In genomic region chr5:149635556-149635955, GRCm38 (mm10) we compare ENCODE assay signal across 8 mouse cellular contexts. TPM values are rescaled to one million over a fixed set of nuclear protein-coding genes. Genes with fewer than 3 reads are reported as not detected.
DNase-seq lines count a peak whose midpoint lies in the region; ATAC-seq and TF ChIP-seq lines count a peak whose summit lies in the region.

No protein-coding gene starts in this region.

- H3K4me2 ChIP-seq in heart, embryonic 13.5 days: peak overlapping the region; percentile 94

- ATAC-seq in heart, embryonic 13.5 days (ENCODE audit: extremely low read depth, insufficient number of reproducible peaks, low FRiP score, low TSS enrichment): no peak

- intact Hi-C loops in left cerebral cortex, postnatal 25 days (cut with DNase I): loop anchor here (2.0 kb wide), 1 partner anchor 99 kb away; no protein-coding TSS in a partner anchor
- intact Hi-C loops in left cerebral cortex, postnatal 10 days (cut with DNase I): no loop called here

- H3K27me3 ChIP-seq in heart, embryonic 13.5 days (replicated peaks): no peaks in the 10 kb centered on the region
- H3K27me3 ChIP-seq in liver, adult 2 months (ENCODE audit: control insufficient read depth, insufficient read depth, low read length): no peaks in the 10 kb centered on the region

- peak overlapping the region; percentile 44 for H3K27ac ChIP-seq in bone marrow macrophage, adult 2 months (ENCODE audit: insufficient read depth, low read depth, low read length)
- H3K27ac ChIP-seq in heart, embryonic 13.5 days (replicated peaks): peak overlapping the region; percentile 81
- H3K27ac ChIP-seq in liver, adult 2 months (replicated peaks; ENCODE audit: insufficient read depth, low read depth, low read length): peak overlapping the region; percentile 52
- H3K27ac ChIP-seq in olfactory bulb, adult 2 months (ENCODE audit: insufficient read depth, low read depth, low read length): peak overlapping the region; percentile 76

- H3K4me3 ChIP-seq in bone marrow macrophage, adult 2 months (ENCODE audit: insufficient read depth, low read length): peak overlapping the region; percentile 88
- H3K4me3 ChIP-seq in heart, embryonic 13.5 days: peak overlapping the region; percentile 86
- peak overlapping the region; percentile 83 for H3K4me3 ChIP-seq in liver, adult 2 months (ENCODE audit: insufficient read depth, low read depth, low read length)
- H3K4me3 ChIP-seq in olfactory bulb, adult 2 months (ENCODE audit: insufficient read depth, low read depth, low read length): peak overlapping the region; percentile 69

- H3K9ac ChIP-seq in heart, embryonic 13.5 days: peak overlapping the region; percentile 91
- peak overlapping the region; percentile 88 for H3K9ac ChIP-seq in liver, adult 2 months (ENCODE audit: low read depth, low read length)

- no peak for TF ChIP-seq CTCF in bone marrow macrophage, adult 2 months (IDR thresholded peaks at IDR 0.05; ENCODE audit: low read depth, low read length)
- TF ChIP-seq CTCF in liver, adult 2 months (IDR thresholded peaks at IDR 0.05; ENCODE audit: low read depth, low read length): no peak
- TF ChIP-seq CTCF in olfactory bulb, adult 2 months (IDR thresholded peaks at IDR 0.05; ENCODE audit: insufficient read depth, low read depth, low read length): no peak

- DNase-seq in left cerebral cortex, postnatal 25 days (ENCODE audit: low spot score in 2 of 2): peak; percentile 53 to 55
- DNase-seq in left cerebral cortex, postnatal 10 days (ENCODE audit: extremely low spot score in 1 of 2, low spot score in 2 of 2): no peak
- DNase-seq in liver, adult 2 months (ENCODE audit: extremely low read depth, low read depth, low spot score): peak; percentile 49
- DNase-seq in cerebellum, postnatal 36 days: no peak
- DNase-seq in layer of hippocampus, postnatal 10 days (ENCODE audit: low spot score in 2 of 2): no peak

- no peaks in the 10 kb centered on the region for H3K9me3 ChIP-seq in heart, embryonic 13.5 days

- WGBS in heart, embryonic 13.5 days: under 1% methylated on average over 24 of the region's 24 CpGs
- under 1% methylated on average over 24 of the region's 24 CpGs for WGBS in liver, adult 2 months
- WGBS in olfactory bulb, adult 2 months: under 1% methylated on average over 24 of the region's 24 CpGs

- no peak for TF ChIP-seq POLR2A in bone marrow macrophage, adult 2 months (IDR thresholded peaks at IDR 0.05; ENCODE audit: borderline replicate concordance, low read depth, low read length)
- no peak for TF ChIP-seq POLR2A in liver, adult 2 months (IDR thresholded peaks at IDR 0.05; ENCODE audit: extremely low read depth, insufficient read depth, low read length)
- no peak for TF ChIP-seq POLR2A in olfactory bulb, adult 2 months (IDR thresholded peaks at IDR 0.05; ENCODE audit: insufficient read depth, low read depth, low read length)

- peaks cover 28% of the 10 kb centered on the region for H3K36me3 ChIP-seq in heart, embryonic 13.5 days
- peaks cover 31% of the 10 kb centered on the region for H3K36me3 ChIP-seq in liver, adult 2 months (ENCODE audit: control insufficient read depth, insufficient read depth, low read length)

- H3K4me1 ChIP-seq in bone marrow macrophage, adult 2 months (ENCODE audit: control insufficient read depth, insufficient read depth, low read length): peaks cover 32% of the 10 kb centered on the region
- H3K4me1 ChIP-seq in heart, embryonic 13.5 days: peaks cover 17% of the 10 kb centered on the region
- H3K4me1 ChIP-seq in liver, adult 2 months (ENCODE audit: control insufficient read depth, insufficient read depth, low read length): peaks cover 10% of the 10 kb centered on the region
- 0 out of 2 replicates have a peak, but pooled peaks cover 2% of the 10 kb centered on the region for H3K4me1 ChIP-seq in olfactory bulb, adult 2 months (ENCODE audit: control insufficient read depth, insufficient read depth, low read length)

- peaks cover 10% of the 10 kb centered on the region; the same call in 1 of the 2 replicates for H3K79me2 ChIP-seq in liver, adult 2 months (ENCODE audit: control insufficient read depth, insufficient read depth, low read length)

RNA-seq across cellular contexts. Expression of gene Hsph1, which starts 0.6 kb away (rescaled TPM):
- total RNA-seq in left cerebral cortex, postnatal 25 days (2021): 100 to 1,000 TPM; 388 to 390 TPM
- total RNA-seq in left cerebral cortex, postnatal 10 days (2021): 100 to 1,000 TPM; 220 to 249 TPM
- polyA plus RNA-seq in bone marrow macrophage, adult 2 months (2012; ENCODE audit: insufficient read depth, insufficient read length, missing spikeins): 22.8 and 26.0 TPM in 2 replicates
- 30.1 and 30.7 TPM in 2 replicates for polyA plus RNA-seq in heart, embryonic 13.5 days (2015; fragmentation: Nextera tagmentation; extraction: Ambion mirVana)
- total RNA-seq in liver, adult 2 months (2014; rRNA removed): 17.2 and 19.1 TPM in 2 replicates
- polyA plus RNA-seq in liver, adult 2 months (2012; rRNA removed): 9.7 and 14.1 TPM in 2 replicates
- polyA plus RNA-seq in olfactory bulb, adult 2 months (2012; ENCODE audit: insufficient read depth, insufficient read length, low replicate concordance, missing spikeins): 581 TPM in 1 of 2 replicates, not detected in the other
- total RNA-seq in layer of hippocampus, postnatal 10 days (2021): 100 to 1,000 TPM; 182 to 208 TPM

RNA-seq across cellular contexts. Expression of gene B3glct, which starts 42.5 kb away (rescaled TPM):
- total RNA-seq in left cerebral cortex, postnatal 25 days (2021): 10 to 100 TPM; 14.8 to 16.3 TPM
- total RNA-seq in left cerebral cortex, postnatal 10 days (2021): 10 to 100 TPM; 25.2 to 28.1 TPM
- polyA plus RNA-seq in bone marrow macrophage, adult 2 months (2012; ENCODE audit: insufficient read depth, insufficient read length, missing spikeins): 12.2 and 12.7 TPM in 2 replicates
- polyA plus RNA-seq in heart, embryonic 13.5 days (2015; fragmentation: Nextera tagmentation; extraction: Ambion mirVana): 9.4 and 9.5 TPM in 2 replicates
- 1.1 TPM in 2 replicates for total RNA-seq in liver, adult 2 months (2014; rRNA removed)
- polyA plus RNA-seq in liver, adult 2 months (2012; rRNA removed): 0.66 and 0.96 TPM in 2 replicates
- polyA plus RNA-seq in olfactory bulb, adult 2 months (2012; ENCODE audit: insufficient read depth, insufficient read length, low replicate concordance, missing spikeins): not detected in 2 replicates
- total RNA-seq in layer of hippocampus, postnatal 10 days (2021): 10 to 100 TPM; 19.7 to 24.4 TPM

Comparison
In these comparisons a context has a peak if more than half of its experiments do, and no peak if none do; other contexts are left out.
1. DNase-seq: peak in left cerebral cortex, postnatal 25 days (2 of 2) and liver, adult 2 months (single experiment); none in left cerebral cortex, postnatal 10 days (0 of 2), cerebellum, postnatal 36 days (0 of 2) and layer of hippocampus, postnatal 10 days (0 of 2).
2. Peak in every context shown above with its lines, with median percentiles within 50 percentile points of each other: H3K27ac ChIP-seq and H3K4me3 ChIP-seq.